In genomic region chr1:119525689-119526591, GRCm38 (mm10) we compare ENCODE assay signal across 8 mouse cellular contexts. TPM values are rescaled to one million over a fixed set of nuclear protein-coding genes. Genes with fewer than 3 reads are reported as not detected.
A peak's percentile ranks its signal among the peaks of the same experiment; 100 is the strongest.
DNase-seq lines count a peak whose midpoint lies in the region; ATAC-seq and TF ChIP-seq lines count a peak whose summit lies in the region.

TSS of gene Tmem185b (plus strand) at chr1:119526160.

- POLR2A ChIA-PET in Patski (lab: Charles Lee), result interaction anchor here (0.6 to 1.3 kb wide), 6 partner anchors 10 to 43 kb away, joined by 3 to 4 read pairs (median 3); no protein-coding TSS in a partner anchor

- H3K4me2 ChIP-seq in hindbrain, embryonic 14.5 days (replicated peaks), result peak within 1 kb of the TSS; percentile 73

- H3K4me3 ChIP-seq in hindbrain, embryonic 14.5 days (replicated peaks; ENCODE audit: low read length), result peak within 1 kb of the TSS; percentile 62

- peak within 1 kb of the TSS; percentile 80 for H3K9ac ChIP-seq in hindbrain, embryonic 14.5 days

- H3K9me3 ChIP-seq in hindbrain, embryonic 14.5 days (ENCODE audit: control insufficient read depth, low read length), result 0 out of 2 replicates have a peak, but pooled peaks cover 3% of the 10 kb centered on the region

- H3K27ac ChIP-seq in hindbrain, embryonic 14.5 days, result peak within 1 kb of the TSS; percentile 80

- in situ Hi-C loops in Patski (cut with MboI; ENCODE audit: low pct_unique_long_range_greater_than_20kb), result no loop called here

- no peak for DNase-seq in Patski (ENCODE audit: low read depth, low spot score)
- peak; percentile 98 for DNase-seq in cerebellum, postnatal 10 days
- peak; percentile 88 to 91 for DNase-seq in frontal cortex, postnatal 36 days (ENCODE audit: low spot score in 2 of 2)
- DNase-seq in hindbrain, embryonic 14.5 days (ENCODE audit: low spot score), result peak; percentile 81
- peak; percentile 90 to 92 for DNase-seq in layer of hippocampus, postnatal 36 days
- peak; percentile 92 for DNase-seq in lung, postnatal 25 days (ENCODE audit: low spot score)
- peak; percentile 66 for DNase-seq in retina, adult 2 months (ENCODE audit: low read depth, low spot score)
- peak; percentile 94 for DNase-seq in thymus, postnatal 25 days

- peaks cover 23% of the 10 kb centered on the region for H3K4me1 ChIP-seq in hindbrain, embryonic 14.5 days (replicated peaks; ENCODE audit: control insufficient read depth, insufficient read depth, low read length)

- 2% methylated on average over 81 of the region's 82 CpGs for WGBS in hindbrain, embryonic 14.5 days

- ATAC-seq in Patski, result peak; percentile 87
- peak; percentile 96 for ATAC-seq in hindbrain, embryonic 14.5 days (ENCODE audit: low FRiP score)

- no peak for TF ChIP-seq CTCF in Patski (IDR thresholded peaks at IDR 0.05)

- no peaks in the 10 kb centered on the region for H3K27me3 ChIP-seq in Patski
- H3K27me3 ChIP-seq in hindbrain, embryonic 14.5 days (ENCODE audit: control insufficient read depth, insufficient read depth, low read length), result no peaks in the 10 kb centered on the region

- peaks cover 20% of the 10 kb centered on the region for H3K36me3 ChIP-seq in hindbrain, embryonic 14.5 days (replicated peaks; ENCODE audit: control insufficient read depth, insufficient read depth)

- CTCF ChIA-PET in Patski (lab: Charles Lee), result interaction anchor here (1.4 kb wide), 1 partner anchor 45 kb away, joined by 3 read pairs; no protein-coding TSS in a partner anchor

RNA-seq across cellular contexts. Expression of gene Tmem185b, which starts in this region (rescaled TPM):
- polyA plus RNA-seq in Patski (2021), result 28.9 TPM
- 17.8 and 20.8 TPM in 2 replicates for polyA plus RNA-seq in hindbrain, embryonic 14.5 days (2014; fragmentation: Nextera tagmentation; extraction: Ambion mirVana)
- 10 to 100 TPM; 18.0 to 20.2 TPM for total RNA-seq in layer of hippocampus, postnatal 36 days (2021)
